Mouse (Mus musculus) liver, embryonic 14.5 days (tissue): Measurements from ENCODE around the gene Th.

ENCODE experiments used
- CTCF ChIP-seq: IDR thresholded peaks from 2 replicates; pipeline ENCODE4 v1.5.1; 2016; ENCODE audit warnings: antibody characterized with exemption, low read depth, control low read depth
- EP300 ChIP-seq: IDR thresholded peaks from 2 replicates; pipeline ENCODE4 v1.6.1; 2016; ENCODE audit warnings: antibody characterized with exemption, low read depth

DNA sequence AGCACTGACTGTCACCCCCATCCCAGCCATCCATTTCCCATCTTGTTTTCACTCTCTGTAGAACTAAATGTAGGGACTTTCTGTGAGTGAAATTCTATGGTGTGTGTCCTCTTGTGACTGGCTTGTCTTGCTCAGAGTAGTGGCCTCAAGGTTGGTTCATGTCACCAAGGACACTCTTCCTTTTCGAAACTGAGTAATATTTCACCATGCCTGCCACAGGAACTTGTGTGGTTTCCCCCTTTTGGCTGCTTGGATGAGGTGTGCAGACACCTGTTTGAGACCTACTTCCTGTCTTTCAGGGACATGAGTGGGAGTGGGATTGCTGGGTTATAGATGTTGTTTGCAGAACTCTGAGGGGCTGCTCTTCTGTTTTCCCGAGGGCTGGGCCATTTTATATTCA is 20.8 kb downstream of the Th start:
- TF ChIP-seq CTCF (no peak), EP300 (no peak)
